Mouse (Mus musculus) megakaryocyte-erythroid progenitor cell, adult 5-6 weeks (primary cell): ENCODE measurements around the gene Zfp629. TPM values are rescaled to one million over a fixed set of nuclear protein-coding genes. Genes with fewer than 3 reads are reported as not detected.
"Not testable (repeated sequence)": the region's sequence is repeated elsewhere in the genome, so short reads cannot be mapped to it uniquely, and the experiment has no call there.

Experiments used
- ATAC-seq: replicated peaks from 2 replicates; pipeline ENCODE4 v1.8.0; 2016; ENCODE audit warnings: mild to moderate bottlenecking, inconsistent platforms; ENCODE audit not compliant: severe bottlenecking, poor library complexity, low FRiP score, low TSS enrichment
- total RNA-seq, 2 experiments: library from RNA; stranded (forward) in 1 of 2; stranded (reverse) in 1 of 2; fragments of 200-1000, 215-1000 nt in 1 of 2; fragments of >200 nt in 1 of 2; fragmentation: Nextera tagmentation in 1 of 2; gene quantifications; 2 replicates each; pipeline ENCODE4 v1.2.3; 2014 to 2017

The Zfp629 gene
- total RNA-seq (2014; fragmentation: Nextera tagmentation) (7.2 and 7.8 TPM in 2 replicates), total RNA-seq (2017) (3.4 and 9.1 TPM in 2 replicates)

GRCm38 (mm10) chr7:127614891-127615843, at the start of gene Zfp629:
Gene Zfp629, minus strand, starts transcription at chr7:127615797.
- ATAC-seq = peak; percentile 32

GRCm38 (mm10) chr7:127662926-127663325, 47.3 kb upstream of the Zfp629 start:
- no peak for ATAC-seq

GRCm38 (mm10) chr7:127661833-127662232, 46.2 kb upstream of the Zfp629 start:
- no peak for ATAC-seq

GRCm38 (mm10) chr7:127660882-127661281, 45.3 kb upstream of the Zfp629 start:
- no peak for ATAC-seq

- ATAC-seq = peak; percentile 46; the same call in 1 of the 2 replicates
These were observed 41.3 kb upstream of the Zfp629 start for GRCm38 (mm10) chr7:127656946-127657345.

GRCm38 (mm10) chr7:127654318-127654717, 38.7 kb upstream of the Zfp629 start:
- no peak for ATAC-seq

GRCm38 (mm10) chr7:127652050-127652449, 36.5 kb upstream of the Zfp629 start:
- 0 out of 2 replicates have a peak, but pooled peaks have one; percentile 13 for ATAC-seq

GRCm38 (mm10) chr7:127651624-127652023, 36.0 kb upstream of the Zfp629 start:
- no peak for ATAC-seq

GRCm38 (mm10) chr7:127649206-127649605, 33.6 kb upstream of the Zfp629 start:
- ATAC-seq = no peak

- no peak for ATAC-seq
These were observed 33.1 kb upstream of the Zfp629 start for GRCm38 (mm10) chr7:127648516-127649201.

- not testable (repeated sequence) for ATAC-seq
These were observed 32.0 kb upstream of the Zfp629 start for GRCm38 (mm10) chr7:127647576-127647975.

- ATAC-seq = no peak
These were observed 30.8 kb upstream of the Zfp629 start for GRCm38 (mm10) chr7:127646363-127646762.

- ATAC-seq = no peak
These were observed 26.7 kb upstream of the Zfp629 start for GRCm38 (mm10) chr7:127642254-127642653.

- ATAC-seq = no peak
These were observed 25.7 kb upstream of the Zfp629 start for GRCm38 (mm10) chr7:127641260-127641659.

- 0 out of 2 replicates have a peak, but pooled peaks have one; percentile 50 for ATAC-seq
These were observed 21.4 kb upstream of the Zfp629 start for GRCm38 (mm10) chr7:127636963-127637362.

- no peak for ATAC-seq
These were observed 15.8 kb upstream of the Zfp629 start for GRCm38 (mm10) chr7:127631416-127631815.

- ATAC-seq = no peak
These were observed 13.0 kb upstream of the Zfp629 start for GRCm38 (mm10) chr7:127628646-127629045.

- ATAC-seq = peak; percentile 100
These were observed 10.9 kb upstream of the Zfp629 start for GRCm38 (mm10) chr7:127626471-127626870.

- no peak; the same call in 1 of the 2 replicates for ATAC-seq
These were observed 10.4 kb upstream of the Zfp629 start for GRCm38 (mm10) chr7:127626039-127626438.

- ATAC-seq = not testable (repeated sequence)
These were observed 2.8 kb upstream of the Zfp629 start for GRCm38 (mm10) chr7:127618402-127618801.
